Mouse (Mus musculus): ENCODE results near the gene Tmem45b.
"Not testable (repeated sequence)": the region's sequence is repeated elsewhere in the genome, so short reads cannot be mapped to it uniquely, and the experiment has no call there.

Tmem45b gene

GRCm38 (mm10) chr9:31463692-31464474, at the start of gene Tmem45b:
Gene Tmem45b (minus strand): TSS chr9:31464462.
- DNase-seq (ENCODE audit: low spot score): no peak

DNA sequence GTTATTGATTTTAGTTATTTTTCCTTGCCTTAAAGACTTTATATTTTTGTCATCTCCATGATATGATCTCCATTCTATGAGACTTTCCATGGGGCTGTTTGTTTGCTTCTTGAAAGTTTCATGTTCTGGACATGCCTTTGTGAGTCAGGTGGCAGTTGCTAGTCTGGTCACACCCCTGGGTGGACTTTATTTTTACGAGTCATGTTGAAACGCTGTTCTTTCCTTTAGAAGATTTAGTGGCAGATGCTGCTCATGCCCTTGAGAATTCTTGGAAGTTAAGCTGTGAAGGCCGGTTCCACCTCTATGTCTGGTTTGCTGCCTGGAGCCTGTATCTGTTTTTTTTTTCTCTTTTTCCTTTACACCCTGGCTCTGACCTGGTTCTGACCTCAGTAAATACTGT, 43.9 kb upstream of the Tmem45b start:
- no peak for DNase-seq (ENCODE audit: low spot score)

- not testable (repeated sequence) for DNase-seq (ENCODE audit: low spot score)
Measured at GRCm38 (mm10) chr9:31501221-31501620, 37.0 kb upstream of the Tmem45b start.

- no peak for DNase-seq (ENCODE audit: low spot score)
Measured at GRCm38 (mm10) chr9:31463190-31463589, 1.1 kb downstream of the Tmem45b start.

DNA sequence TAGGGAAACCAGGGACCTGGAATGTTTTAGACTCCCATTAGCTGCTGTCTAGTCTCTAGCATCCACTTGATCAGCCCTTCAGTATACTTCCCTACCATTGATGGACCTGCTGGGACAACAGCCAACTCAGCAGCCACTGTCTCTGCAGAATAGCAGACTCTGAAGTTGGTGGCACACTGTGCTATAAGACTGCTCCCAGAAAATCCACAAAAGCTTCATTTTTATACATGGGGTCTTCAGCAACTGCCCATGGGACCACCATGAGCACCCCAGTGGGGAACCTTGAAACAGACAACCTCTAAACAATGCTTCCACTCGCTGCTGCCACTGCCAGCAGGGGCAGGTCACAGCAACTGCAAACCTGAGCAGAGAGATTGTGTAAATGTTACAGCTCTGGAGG, 9.9 kb downstream of the Tmem45b start:
- no peak for DNase-seq (ENCODE audit: low spot score)

DNA sequence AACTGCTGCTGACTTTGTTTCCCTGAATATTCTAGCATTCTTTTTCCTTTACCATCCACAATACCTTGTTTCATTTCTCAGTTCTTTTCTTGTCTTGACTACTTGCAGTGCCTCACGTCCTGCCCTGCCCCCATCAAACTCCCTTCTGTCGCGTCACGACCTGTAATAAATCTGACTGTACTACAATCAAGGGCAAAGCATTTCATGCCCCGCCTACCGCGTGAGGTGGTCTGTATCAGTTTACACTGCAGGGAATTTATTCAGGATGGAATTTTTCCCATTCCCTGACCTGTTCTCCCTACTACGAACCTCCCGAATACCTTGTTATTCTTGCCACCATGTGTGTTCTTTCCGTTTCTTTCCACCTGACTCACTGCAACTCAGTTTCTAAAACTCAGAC, 12.1 kb downstream of the Tmem45b start:
- DNase-seq (ENCODE audit: low spot score): peak; percentile 27

GRCm38 (mm10) chr9:31449145-31449772, 15.0 kb downstream of the Tmem45b start:
- no peak for DNase-seq (ENCODE audit: low spot score)

GRCm38 (mm10) chr9:31444236-31444635, 20.0 kb downstream of the Tmem45b start:
- DNase-seq (ENCODE audit: low spot score): no peak

DNA sequence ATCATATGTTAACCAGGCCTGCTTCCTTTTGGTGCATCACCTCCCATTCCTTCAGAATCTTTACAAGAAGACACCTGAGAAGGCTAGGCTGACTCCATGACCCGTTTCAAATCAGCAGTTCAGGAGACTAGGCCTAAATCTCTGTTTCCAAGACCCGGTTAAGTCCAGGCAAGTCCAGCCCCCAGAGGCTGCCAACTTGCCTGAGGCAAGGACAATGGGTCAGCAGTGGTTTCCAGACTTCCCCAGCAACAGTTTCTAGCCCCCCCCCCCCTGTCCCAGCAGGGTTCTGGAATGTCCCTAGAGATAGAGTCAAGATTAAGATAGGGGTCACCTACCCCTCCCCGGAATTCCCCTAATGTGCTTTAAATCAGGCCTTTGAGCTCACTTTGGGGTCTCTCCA, 22.8 kb downstream of the Tmem45b start:
- DNase-seq (ENCODE audit: low spot score): no peak

GRCm38 (mm10) chr9:31440366-31440765, 23.9 kb downstream of the Tmem45b start:
- DNase-seq (ENCODE audit: low spot score): no peak

- no peak for DNase-seq (ENCODE audit: low spot score)
Measured at GRCm38 (mm10) chr9:31439341-31439740, 24.9 kb downstream of the Tmem45b start.

DNA sequence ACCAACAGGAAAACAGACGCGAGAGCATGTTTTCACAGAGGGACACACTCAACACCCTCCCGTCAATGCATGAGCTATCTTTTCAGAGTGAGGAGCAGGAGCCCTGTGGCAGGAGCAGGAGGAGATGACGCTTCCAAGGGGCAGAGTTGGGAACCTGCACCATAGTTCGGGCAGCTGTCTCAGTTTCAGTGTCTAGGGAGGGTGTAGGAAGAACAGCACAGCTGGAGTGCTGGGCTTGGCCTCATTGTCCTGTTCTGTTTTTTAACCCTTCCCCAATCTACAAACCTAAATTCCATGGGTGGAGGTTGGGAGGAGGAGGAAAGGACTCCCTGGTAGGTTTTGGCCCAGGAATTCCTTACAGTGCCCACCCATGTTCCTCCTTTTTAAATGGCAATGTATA, 25.4 kb downstream of the Tmem45b start:
- DNase-seq (ENCODE audit: low spot score): no peak

GRCm38 (mm10) chr9:31437861-31438260, 26.4 kb downstream of the Tmem45b start:
- no peak for DNase-seq (ENCODE audit: low spot score)

- DNase-seq (ENCODE audit: low spot score): no peak
Measured at GRCm38 (mm10) chr9:31435415-31435814, 28.8 kb downstream of the Tmem45b start.

- no peak for DNase-seq (ENCODE audit: low spot score)
Measured at GRCm38 (mm10) chr9:31433431-31433830, 30.8 kb downstream of the Tmem45b start.

DNA sequence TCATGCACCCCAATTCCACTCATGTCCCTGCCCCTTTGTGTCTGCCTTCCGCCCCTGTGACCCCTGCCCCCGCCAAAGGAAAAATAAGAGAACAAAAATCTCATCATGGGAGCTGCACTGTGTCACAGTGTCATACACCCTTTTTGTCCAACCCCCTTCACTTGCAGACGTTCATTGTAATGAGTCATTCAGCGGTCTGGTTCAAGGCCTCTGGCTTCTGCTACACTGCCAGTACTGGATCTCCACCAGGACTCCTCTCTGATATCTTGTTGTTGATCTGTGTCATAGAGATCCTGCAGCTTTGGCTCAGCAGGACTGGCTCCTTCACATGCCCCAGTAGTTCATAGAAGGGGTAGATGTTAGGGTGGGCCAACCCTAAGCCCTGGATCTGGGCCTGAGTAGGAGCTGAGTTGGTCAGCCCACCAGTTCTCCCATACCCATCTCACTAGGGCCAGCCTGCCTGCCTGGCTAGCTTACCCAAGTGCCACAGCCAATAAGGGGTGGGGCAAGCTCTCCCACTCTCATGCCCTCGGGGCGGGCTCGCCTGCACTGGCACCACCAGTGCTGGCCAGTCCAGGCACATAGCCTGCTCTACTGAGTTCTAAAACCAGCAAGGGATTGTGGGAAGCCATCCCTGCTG, 31.8 kb downstream of the Tmem45b start:
- no peak for DNase-seq (ENCODE audit: low spot score)

- no peak for DNase-seq (ENCODE audit: low spot score)
Measured at GRCm38 (mm10) chr9:31431751-31432150, 32.5 kb downstream of the Tmem45b start.

DNA sequence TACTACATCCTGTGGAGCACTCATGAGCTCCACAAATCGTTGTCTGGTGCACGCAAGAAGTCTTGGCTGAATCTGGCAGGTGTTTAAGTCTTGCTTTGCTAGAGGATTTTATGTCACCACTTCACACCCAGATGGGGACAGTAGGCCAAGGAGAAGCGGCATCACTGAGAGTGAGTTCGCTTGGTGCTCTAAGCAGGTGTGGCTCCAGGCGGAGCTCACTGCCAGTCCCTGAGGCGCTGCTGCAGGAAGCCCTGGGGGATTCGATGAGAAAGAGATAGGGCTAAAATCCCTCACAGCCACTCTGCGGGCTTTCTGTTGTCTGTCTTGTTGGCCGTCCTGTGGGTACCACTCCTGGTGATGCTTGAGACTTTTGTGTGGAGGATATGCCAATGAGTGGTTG, 34.3 kb downstream of the Tmem45b start:
- DNase-seq (ENCODE audit: low spot score): no peak

GRCm38 (mm10) chr9:31428971-31429370, 35.3 kb downstream of the Tmem45b start:
- no peak for DNase-seq (ENCODE audit: low spot score)

DNA sequence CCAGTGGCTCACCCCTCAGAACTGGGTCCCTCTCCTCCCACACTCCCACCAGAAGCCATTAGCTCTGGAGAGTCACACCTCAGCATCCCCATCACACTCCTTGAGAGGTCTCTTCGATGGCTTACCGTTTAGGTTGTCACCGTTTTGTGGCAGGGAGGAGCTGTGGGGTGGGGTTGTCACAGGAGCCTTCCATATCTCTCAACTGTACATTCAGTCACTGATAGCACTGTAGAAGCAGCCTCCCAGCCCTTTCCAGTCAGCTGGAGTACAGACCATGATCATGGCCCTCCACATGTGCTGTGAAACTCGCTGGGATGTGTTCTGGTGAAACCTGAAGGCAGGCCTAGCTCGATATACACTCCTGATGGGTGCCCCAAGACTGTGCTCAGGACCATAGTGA, 42.1 kb downstream of the Tmem45b start:
- DNase-seq (ENCODE audit: low spot score): no peak

GRCm38 (mm10) chr9:31418821-31419220, 45.4 kb downstream of the Tmem45b start:
- DNase-seq (ENCODE audit: low spot score): no peak

DNA sequence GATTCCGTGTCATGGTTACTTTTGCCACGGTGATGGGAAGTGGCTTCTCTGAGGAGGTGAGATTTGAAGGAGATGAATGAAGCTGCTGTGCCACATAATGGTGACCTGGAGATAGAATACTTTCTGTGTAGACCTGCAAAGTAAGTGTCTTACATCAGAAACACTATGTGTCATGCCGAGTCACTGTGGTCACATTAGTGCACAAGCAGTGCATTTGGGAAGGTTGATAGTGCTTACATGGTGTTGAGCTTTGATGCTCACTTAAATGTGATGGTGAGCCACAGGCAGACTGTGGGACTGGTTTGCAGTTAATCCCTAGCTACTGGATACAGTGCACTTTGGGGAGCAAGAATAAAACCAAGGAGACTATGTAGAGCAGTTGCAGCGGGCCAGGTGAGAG, 52.1 kb downstream of the Tmem45b start:
- no peak for DNase-seq (ENCODE audit: low spot score)

- DNase-seq (ENCODE audit: low spot score): peak; percentile 48
Measured at GRCm38 (mm10) chr9:31405217-31405616, 59.0 kb downstream of the Tmem45b start.
